Mouse (Mus musculus) myocyte (in vitro differentiated cells): ENCODE measurements at regions not wholly inside any gene's neighbourhood (a gene's known extent, or its start where the extent isn't known, plus 50 kb on each side); places are given as distances from the start of the nearest gene placed in this dataset.

Experiments used
- CEBPB ChIP-seq: IDR thresholded peaks from 2 replicates; pipeline ENCODE4 v1.6.1; 2011; ENCODE audit warnings: mild to moderate bottlenecking, moderate library complexity; ENCODE audit not compliant: poor library complexity, insufficient read depth, severe bottlenecking
- E2F4 ChIP-seq: IDR thresholded peaks from one replicate; pipeline ENCODE4 v1.6.1; 2011; ENCODE audit warnings: mild to moderate bottlenecking, control low read depth, moderate library complexity; ENCODE audit not compliant: insufficient read depth
- MAX ChIP-seq: IDR thresholded peaks from one replicate; pipeline ENCODE4 v1.6.1; 2011; ENCODE audit warnings: low read depth, mild to moderate bottlenecking, control low read depth
- MYOD1 ChIP-seq, 3 experiments: IDR thresholded peaks; one replicate each; pipeline ENCODE4 v1.6.1; 2011; ENCODE audit warnings: control low read depth in 2 of 3, low read depth in 2 of 3, mild to moderate bottlenecking in 2 of 3, moderate library complexity in 1 of 3; ENCODE audit not compliant: insufficient read length in 2 of 3, control insufficient read depth in 1 of 3
- MYOG ChIP-seq, 3 experiments: IDR thresholded peaks; one replicate each; pipeline ENCODE4 v1.6.1; 2011; ENCODE audit warnings: control low read depth in 2 of 3, low read depth in 2 of 3, mild to moderate bottlenecking in 2 of 3; ENCODE audit not compliant: insufficient read length in 2 of 3, control insufficient read depth in 1 of 3, insufficient read depth in 1 of 3
- POLR2A ChIP-seq: IDR thresholded peaks from one replicate; pipeline ENCODE4 v1.6.1; 2011; ENCODE audit warnings: low read depth, mild to moderate bottlenecking, control low read depth, moderate library complexity; ENCODE audit not compliant: insufficient read length
- POLR2AphosphoS2 ChIP-seq: IDR thresholded peaks from one replicate; pipeline ENCODE4 v1.6.1; 2011; ENCODE audit warnings: low read depth, control low read depth; ENCODE audit not compliant: insufficient read length
- TCF12 ChIP-seq: IDR thresholded peaks from one replicate; pipeline ENCODE4 v1.6.1; 2011; ENCODE audit warnings: mild to moderate bottlenecking, control low read depth; ENCODE audit not compliant: poor library complexity, insufficient read depth, severe bottlenecking
- TCF3 ChIP-seq: IDR thresholded peaks from one replicate; pipeline ENCODE4 v1.6.1; 2011; ENCODE audit warnings: low read depth, control low read depth; ENCODE audit not compliant: insufficient read length
- USF1 ChIP-seq: IDR thresholded peaks from one replicate; pipeline ENCODE4 v1.6.1; 2011; ENCODE audit warnings: low read depth, mild to moderate bottlenecking, control low read depth, moderate library complexity

DNA sequence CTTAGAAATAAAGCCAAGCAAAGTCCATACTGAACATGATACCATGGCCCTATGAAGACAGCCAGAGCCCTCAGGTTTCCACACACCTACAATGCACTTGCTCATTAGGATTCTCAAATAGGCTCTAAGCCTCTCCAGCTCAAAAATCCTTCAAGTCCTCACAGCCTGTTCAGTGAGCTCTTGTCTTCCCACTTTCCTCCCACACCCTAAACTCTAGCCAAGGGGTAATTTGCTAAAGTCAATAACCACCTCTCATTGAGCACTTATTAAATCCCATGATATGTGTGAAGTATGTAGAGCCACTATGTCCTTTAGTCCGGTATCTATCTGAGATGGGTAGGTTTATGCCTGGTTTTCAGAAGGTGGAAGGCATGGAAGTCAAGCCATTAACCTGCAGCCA is 148.3 kb downstream of the Ly86 start:
- no peak for TF ChIP-seq MAX
- no peak for TF ChIP-seq POLR2A
- TF ChIP-seq CEBPB, result no peak
- TF ChIP-seq MYOD1 (IDR thresholded peaks at IDR 0.05; ENCODE audit: control insufficient read depth in 1 of 3, insufficient read length in 2 of 3, low read depth in 2 of 3), result no peak
- TF ChIP-seq MYOG (IDR thresholded peaks at IDR 0.05; ENCODE audit: control insufficient read depth in 1 of 3, insufficient read depth in 1 of 3, insufficient read length in 2 of 3, low read depth in 2 of 3), result no peak
- no peak for TF ChIP-seq USF1
- TF ChIP-seq E2F4, result no peak
- TF ChIP-seq TCF12, result no peak
- TF ChIP-seq TCF3, result no peak
- no peak for TF ChIP-seq POLR2AphosphoS2
